Mouse (Mus musculus): ENCODE data around the gene Mapt. TPM values are rescaled to one million over a fixed set of nuclear protein-coding genes. Genes with fewer than 3 reads are reported as not detected.
A peak's percentile ranks its signal among the peaks of the same experiment; 100 is the strongest.

The Mapt gene
- polyA plus RNA-seq, 1 experiment from 2014 or later, result 1,112 TPM

GRCm38 (mm10) chr11:104306483-104306882, 75.3 kb downstream of the Mapt start:
- H3K36me3 ChIP-seq (replicated peaks), result peaks cover 19% of the 10 kb centered on the region
- no peak overlapping the region for H3K9ac ChIP-seq
- no peak overlapping the region for H3K4me3 ChIP-seq
- H3K4me1 ChIP-seq, result 0 out of 2 replicates have a peak, but pooled peaks cover 5% of the 10 kb centered on the region
- H3K27me3 ChIP-seq (replicated peaks), result no peaks in the 10 kb centered on the region
- no peak for ATAC-seq (replicated peaks)
- no peak overlapping the region for H3K27ac ChIP-seq
- no peak overlapping the region for H3K4me2 ChIP-seq
- H3K9me3 ChIP-seq, result no peaks in the 10 kb centered on the region
- WGBS, result 93% methylated on average over 13 of the region's 13 CpGs

- H3K4me3 ChIP-seq, result no peak overlapping the region
- H3K4me1 ChIP-seq, result 0 out of 2 replicates have a peak, but pooled peaks cover 5% of the 10 kb centered on the region
- H3K27me3 ChIP-seq (replicated peaks), result no peaks in the 10 kb centered on the region
- no peak overlapping the region for H3K27ac ChIP-seq
- no peak overlapping the region for H3K9ac ChIP-seq
- H3K9me3 ChIP-seq, result no peaks in the 10 kb centered on the region
- no peak for ATAC-seq (replicated peaks)
- 73% methylated on average over 4 of the region's 4 CpGs for WGBS
- H3K36me3 ChIP-seq (replicated peaks), result peaks cover 24% of the 10 kb centered on the region
- H3K4me2 ChIP-seq, result no peak overlapping the region
These were observed 75.9 kb downstream of the Mapt start for GRCm38 (mm10) chr11:104307136-104307535.

GRCm38 (mm10) chr11:104309377-104310225, 78.4 kb downstream of the Mapt start:
- Histone ChIP-seq H3K9me3 (no peaks in the 10 kb centered on the region), H3K4me2 (no peak overlapping the region), H3K4me3 (no peak overlapping the region), H3K27me3 (replicated peaks) (no peaks in the 10 kb centered on the region), H3K4me1 (no peaks in the 10 kb centered on the region), H3K36me3 (replicated peaks) (peaks cover 41% of the 10 kb centered on the region), H3K27ac (no peak overlapping the region), H3K9ac (no peak overlapping the region)
- WGBS, result 41% methylated on average over 12 of the region's 12 CpGs
- no peak for ATAC-seq (replicated peaks)

GRCm38 (mm10) chr11:104310226-104310887, 79.2 kb downstream of the Mapt start:
- WGBS, result 17% methylated on average over 23 of the region's 23 CpGs
- Histone ChIP-seq H3K9me3 (no peaks in the 10 kb centered on the region), H3K27me3 (replicated peaks) (no peaks in the 10 kb centered on the region), H3K9ac (no peak overlapping the region), H3K27ac (no peak overlapping the region), H3K4me2 (no peak overlapping the region), H3K4me3 (no peak overlapping the region), H3K4me1 (no peaks in the 10 kb centered on the region), H3K36me3 (replicated peaks) (peaks cover 41% of the 10 kb centered on the region)
- ATAC-seq (replicated peaks), result no peak

- Histone ChIP-seq H3K36me3 (replicated peaks) (peaks cover 35% of the 10 kb centered on the region), H3K4me2 (no peak overlapping the region), H3K27me3 (replicated peaks) (no peaks in the 10 kb centered on the region), H3K27ac (no peak overlapping the region), H3K4me1 (no peaks in the 10 kb centered on the region), H3K4me3 (no peak overlapping the region), H3K9ac (no peak overlapping the region), H3K9me3 (no peaks in the 10 kb centered on the region)
- no peak for ATAC-seq (replicated peaks)
- WGBS, result 71% methylated on average over 7 of the region's 7 CpGs
These were observed 80.5 kb downstream of the Mapt start for GRCm38 (mm10) chr11:104311643-104312042.

- WGBS, result 3% methylated on average over 6 of the region's 6 CpGs
- no peak overlapping the region for H3K4me3 ChIP-seq
- H3K9ac ChIP-seq, result no peak overlapping the region
- peaks cover 30% of the 10 kb centered on the region for H3K36me3 ChIP-seq (replicated peaks)
- no peaks in the 10 kb centered on the region for H3K9me3 ChIP-seq
- ATAC-seq (replicated peaks), result no peak
- no peak overlapping the region for H3K27ac ChIP-seq
- H3K4me1 ChIP-seq, result peaks cover 21% of the 10 kb centered on the region
- H3K4me2 ChIP-seq, result no peak overlapping the region
- H3K27me3 ChIP-seq (replicated peaks), result no peaks in the 10 kb centered on the region
These were observed 84.5 kb downstream of the Mapt start for GRCm38 (mm10) chr11:104315703-104316102.

- no peak for ATAC-seq (replicated peaks)
- Histone ChIP-seq H3K4me1 (peaks cover 21% of the 10 kb centered on the region), H3K36me3 (replicated peaks) (peaks cover 19% of the 10 kb centered on the region), H3K9ac (no peak overlapping the region), H3K9me3 (no peaks in the 10 kb centered on the region), H3K4me2 (no peak overlapping the region), H3K27me3 (replicated peaks) (no peaks in the 10 kb centered on the region), H3K4me3 (no peak overlapping the region), H3K27ac (peak overlapping the region; percentile 2; the same call in 1 of the 2 replicates)
- whole genome bisulfite sequencing, result 76% methylated on average over 16 of the region's 16 CpGs
These were observed 85.7 kb downstream of the Mapt start for GRCm38 (mm10) chr11:104316685-104317400.

- WGBS, result 80% methylated on average over 3 of the region's 3 CpGs
- Histone ChIP-seq H3K4me3 (no peak overlapping the region), H3K27me3 (replicated peaks) (no peaks in the 10 kb centered on the region), H3K4me1 (peaks cover 21% of the 10 kb centered on the region), H3K36me3 (replicated peaks) (peaks cover 23% of the 10 kb centered on the region), H3K9ac (no peak overlapping the region), H3K27ac (no peak overlapping the region), H3K4me2 (no peak overlapping the region), H3K9me3 (no peaks in the 10 kb centered on the region)
- no peak for ATAC-seq (replicated peaks)
These were observed 86.4 kb downstream of the Mapt start for GRCm38 (mm10) chr11:104317631-104318030.

- 2% methylated on average over 24 of the region's 24 CpGs for WGBS
- H3K27me3 ChIP-seq (replicated peaks), result no peaks in the 10 kb centered on the region
- peak; percentile 43; the same call in 1 of the 2 replicates for ATAC-seq (replicated peaks)
- H3K4me1 ChIP-seq, result peaks cover 21% of the 10 kb centered on the region
- H3K9ac ChIP-seq, result peak overlapping the region; percentile 26; the same call in 1 of the 2 replicates
- no peaks in the 10 kb centered on the region for H3K9me3 ChIP-seq
- H3K4me3 ChIP-seq, result peak overlapping the region; percentile 22
- H3K36me3 ChIP-seq (replicated peaks), result peaks cover 12% of the 10 kb centered on the region; the same call in 1 of the 2 replicates
- peak overlapping the region; percentile 46 for H3K4me2 ChIP-seq
- H3K27ac ChIP-seq, result peak overlapping the region; percentile 60
These were observed 88.0 kb downstream of the Mapt start for GRCm38 (mm10) chr11:104318940-104319781.

- WGBS, result 57% methylated on average over 5 of the region's 5 CpGs
These were observed 89.3 kb downstream of the Mapt start for GRCm38 (mm10) chr11:104320511-104320910.

GRCm38 (mm10) chr11:104322142-104322541, 91.0 kb downstream of the Mapt start:
- 30% methylated on average over 4 of the region's 4 CpGs for WGBS
- Histone ChIP-seq H3K9ac (no peak overlapping the region), H3K4me3 (no peak overlapping the region), H3K27ac (no peak overlapping the region), H3K4me2 (no peak overlapping the region), H3K4me1 (peaks cover 21% of the 10 kb centered on the region), H3K27me3 (replicated peaks) (no peaks in the 10 kb centered on the region), H3K9me3 (no peaks in the 10 kb centered on the region), H3K36me3 (replicated peaks) (peaks cover 14% of the 10 kb centered on the region; the same call in 1 of the 2 replicates)
- ATAC-seq (replicated peaks), result no peak

More at GRCm38 (mm10) chr11:104320511-104320910, 89.3 kb downstream of the Mapt start:
- no peak overlapping the region for H3K9ac ChIP-seq
- no peak for ATAC-seq (replicated peaks)
- H3K27me3 ChIP-seq (replicated peaks), result no peaks in the 10 kb centered on the region
- peaks cover 21% of the 10 kb centered on the region for H3K4me1 ChIP-seq
- H3K9me3 ChIP-seq, result no peaks in the 10 kb centered on the region
- no peak overlapping the region for H3K4me2 ChIP-seq
- H3K4me3 ChIP-seq, result no peak overlapping the region
- no peak overlapping the region for H3K27ac ChIP-seq
- peaks cover 9% of the 10 kb centered on the region; the same call in 1 of the 2 replicates for H3K36me3 ChIP-seq (replicated peaks)

Data from midbrain, embryonic 15.5 days (tissue).